Mouse (Mus musculus): ENCODE results near the gene Lrrc39. TPM values are rescaled to one million over a fixed set of nuclear protein-coding genes. Genes with fewer than 3 reads are reported as not detected.
A peak's percentile ranks its signal among the peaks of the same experiment; 100 is the strongest.

Gene Lrrc39
- total RNA-seq, 4 experiments from 2014 or later: 0.17 to 0.45 (median 0.31) TPM; not detected in 1

GRCm38 (mm10) chr3:116604570-116604969 lies 41.8 kb downstream of the Lrrc39 start:
- DNase-seq (ENCODE audit: low spot score in 2 of 2): no peak

- peak; percentile 48 to 50 for DNase-seq (ENCODE audit: low spot score in 2 of 2)
Observed at GRCm38 (mm10) chr3:116614295-116614892, 51.6 kb downstream of the Lrrc39 start, which contains the start of gene Trmt13. Gene Trmt13, minus strand, starts transcription at chr3:116614587.

- no peak for DNase-seq (ENCODE audit: low spot score in 2 of 2)
Observed at GRCm38 (mm10) chr3:116615318-116616068, 52.7 kb downstream of the Lrrc39 start.

- no peak for DNase-seq (ENCODE audit: low spot score in 2 of 2)
Observed at GRCm38 (mm10) chr3:116618855-116619254, 56.1 kb downstream of the Lrrc39 start.

GRCm38 (mm10) chr3:116620636-116621370 lies 58.0 kb downstream of the Lrrc39 start:
- DNase-seq (ENCODE audit: low spot score in 2 of 2): no peak

GRCm38 (mm10) chr3:116622641-116623040 lies 59.9 kb downstream of the Lrrc39 start:
- DNase-seq (ENCODE audit: low spot score in 2 of 2): no peak

- DNase-seq (ENCODE audit: low spot score in 2 of 2): no peak
Observed at GRCm38 (mm10) chr3:116631459-116631858, 68.7 kb downstream of the Lrrc39 start.

Other genes starting within 250 kb of the Lrrc39 start
- 10 to 100 TPM in 1 of 4 experiments, 1 to 10 TPM in 3; 6.2 to 10.8 (median 7.4) TPM for gene Cdc14a, start 138.9 kb upstream of the Lrrc39 start, total RNA-seq (2022)
- 10 to 100 TPM; 55.3 to 62.4 (median 60.2) TPM for gene Rtca, start 54.8 kb upstream of the Lrrc39 start, total RNA-seq (2022)
- 10 to 100 TPM; 16.5 to 23.1 (median 18.1) TPM for gene Dbt, start 49.9 kb upstream of the Lrrc39 start, total RNA-seq (2022)
- gene Sass6, start 32.0 kb downstream of the Lrrc39 start, total RNA-seq (2022): 1 to 10 TPM; 5.9 to 8.6 (median 7.9) TPM
- gene Trmt13, start 51.6 kb downstream of the Lrrc39 start, total RNA-seq (2022): 10 to 100 TPM; 18.4 to 26.2 (median 20.4) TPM
- gene Mfsd14a, start 99.7 kb downstream of the Lrrc39 start, total RNA-seq (2022): 10 to 100 TPM; 55.4 to 62.1 (median 59.8) TPM
- gene Gm43191, start 118.3 kb downstream of the Lrrc39 start, total RNA-seq (2022): not detected
- gene Slc35a3, start 149.9 kb downstream of the Lrrc39 start, total RNA-seq (2022): 10 to 100 TPM; 16.3 to 18.2 (median 17.5) TPM
- gene Agl, start 245.2 kb downstream of the Lrrc39 start, total RNA-seq (2022): 10 to 100 TPM; 26.4 to 27.8 (median 27.1) TPM